Mouse (Mus musculus) CH12.LX (cell line): ENCODE results near the gene Esp36. TPM values are rescaled to one million over a fixed set of nuclear protein-coding genes. Genes with fewer than 3 reads are reported as not detected.

Experiments used
- DNase-seq: peaks from one replicate; pipeline ENCODE4 v3.0.0-alpha.2; 2013; ENCODE audit errors: extremely low read depth
- H3K27ac ChIP-seq: 2 replicates; pipeline ENCODE4 v1.5.1; 2012; ENCODE audit warnings: low read depth, mild to moderate bottlenecking, control low read depth, moderate library complexity; ENCODE audit not compliant: insufficient read depth
- H3K27me3 ChIP-seq: replicated peaks from 2 replicates; pipeline ENCODE3; 2012; ENCODE audit warnings: inconsistent platforms
- H3K36me3 ChIP-seq, 2 experiments: replicated peaks in 1 of 2; 2 replicates each; pipeline versions ENCODE3 to v1.6.1; 2012; ENCODE audit warnings: inconsistent platforms in 1 of 2, low read length in 1 of 2, mild to moderate bottlenecking in 1 of 2, mixed read lengths in 1 of 2, moderate library complexity in 1 of 2; ENCODE audit not compliant: control insufficient read depth in 1 of 2, insufficient read depth in 1 of 2
- H3K4me1 ChIP-seq, 2 experiments: 2 replicates each; pipeline ENCODE4 v1.6.1; 2012; ENCODE audit warnings: inconsistent platforms in 1 of 2, moderate library complexity in 1 of 2; ENCODE audit not compliant: insufficient read depth in 2 of 2, control insufficient read depth in 1 of 2
- H3K4me2 ChIP-seq: 2 replicates; pipeline ENCODE4 v1.6.1; 2012; ENCODE audit warnings: low read depth, mild to moderate bottlenecking, control low read depth; ENCODE audit not compliant: poor library complexity, insufficient read depth, severe bottlenecking
- H3K4me3 ChIP-seq, 3 experiments: fragments of 150-350 bp in 1 of 3; sonication (generic) in 1 of 3; replicated peaks in 1 of 3; 2 replicates each; pipeline versions ENCODE3 to v1.5.1; 2011 to 2012; ENCODE audit warnings: low read depth in 2 of 3, low read length in 2 of 3, mild to moderate bottlenecking in 2 of 3, moderate library complexity in 2 of 3, control low read depth in 1 of 3, improper control_type of control experiment in 1 of 3, inconsistent platforms in 1 of 3, mixed read lengths in 1 of 3; ENCODE audit not compliant: poor library complexity in 1 of 3
- H3K79me2 ChIP-seq: replicated peaks from 2 replicates; pipeline ENCODE4 v1.6.1; 2012; ENCODE audit warnings: mild to moderate bottlenecking, moderate library complexity; ENCODE audit not compliant: control insufficient read depth, poor library complexity, insufficient read depth, severe bottlenecking; ENCODE audit errors: extremely low read depth
- H3K9ac ChIP-seq: 2 replicates; pipeline ENCODE4 v1.6.1; 2012; ENCODE audit warnings: low read depth, mild to moderate bottlenecking, control low read depth, moderate library complexity; ENCODE audit not compliant: insufficient read depth
- H3K9me3 ChIP-seq: replicated peaks from 2 replicates; pipeline ENCODE3; 2012; ENCODE audit warnings: low read length, inconsistent platforms, mixed read lengths
- BHLHE40 ChIP-seq: IDR thresholded peaks from 2 replicates; pipeline ENCODE4 v1.6.1; 2011; ENCODE audit warnings: mild to moderate bottlenecking, low read depth, low read length, improper control_type of control experiment
- CHD1 ChIP-seq: IDR thresholded peaks from 2 replicates; pipeline ENCODE4 v1.6.1; 2012; ENCODE audit warnings: low read depth, low read length, improper control_type of control experiment, inconsistent platforms
- CHD2 ChIP-seq: IDR thresholded peaks from 2 replicates; pipeline ENCODE4 v1.6.1; 2011; ENCODE audit warnings: low read length, improper control_type of control experiment
- E2F4 ChIP-seq: IDR thresholded peaks from 2 replicates; pipeline ENCODE4 v1.6.1; 2011; ENCODE audit warnings: low read depth, low read length, improper control_type of control experiment; ENCODE audit not compliant: insufficient replicate concordance
- ETS1 ChIP-seq: conservative IDR thresholded peaks from 2 replicates; pipeline ENCODE4 v1.6.1; 2012; ENCODE audit warnings: low read depth, mild to moderate bottlenecking, inconsistent platforms, low read length, improper control_type of control experiment, moderate library complexity
- GABPA ChIP-seq: IDR thresholded peaks from 2 replicates; pipeline ENCODE4 v1.6.1; 2012; ENCODE audit warnings: low read depth, low read length, improper control_type of control experiment, inconsistent platforms; ENCODE audit not compliant: insufficient replicate concordance
- HCFC1 ChIP-seq: IDR thresholded peaks from 2 replicates; pipeline ENCODE4 v1.6.1; 2012; ENCODE audit warnings: low read depth, mild to moderate bottlenecking, inconsistent platforms, low read length, improper control_type of control experiment
- IRF4 ChIP-seq: IDR thresholded peaks from 2 replicates; pipeline ENCODE4 v1.6.1; 2014; ENCODE audit warnings: low read depth, mild to moderate bottlenecking, inconsistent platforms, low read length, improper control_type of control experiment
- JUN ChIP-seq: IDR thresholded peaks from 2 replicates; pipeline ENCODE4 v1.6.1; 2011; ENCODE audit warnings: low read depth, mild to moderate bottlenecking, low read length, improper control_type of control experiment, moderate library complexity; ENCODE audit not compliant: insufficient read depth
- JUND ChIP-seq: conservative IDR thresholded peaks from 2 replicates; pipeline ENCODE4 v1.6.1; 2011; ENCODE audit warnings: low read depth, low read length, improper control_type of control experiment
- MAZ ChIP-seq: IDR thresholded peaks from 2 replicates; pipeline ENCODE4 v1.6.1; 2012; ENCODE audit warnings: low read depth, mild to moderate bottlenecking, inconsistent platforms, low read length, improper control_type of control experiment, moderate library complexity
- MEF2A ChIP-seq: IDR thresholded peaks from 2 replicates; pipeline ENCODE4 v1.6.1; 2014; ENCODE audit warnings: low read depth, mild to moderate bottlenecking, inconsistent platforms, low read length, improper control_type of control experiment, borderline replicate concordance
- MXI1 ChIP-seq: IDR thresholded peaks from 2 replicates; pipeline ENCODE4 v1.6.1; 2011; ENCODE audit warnings: mild to moderate bottlenecking, low read depth, low read length, improper control_type of control experiment
- NELFE ChIP-seq: IDR thresholded peaks from 2 replicates; pipeline ENCODE4 v1.6.1; 2011; ENCODE audit warnings: low read depth, low read length, improper control_type of control experiment
- NRF1 ChIP-seq: IDR thresholded peaks from 2 replicates; pipeline ENCODE4 v1.6.1; 2014; ENCODE audit warnings: low read depth, mild to moderate bottlenecking, inconsistent platforms, low read length, improper control_type of control experiment, moderate library complexity
- PAX5 ChIP-seq: IDR thresholded peaks from 2 replicates; pipeline ENCODE4 v1.6.1; 2012; ENCODE audit warnings: low read length, inconsistent platforms, mixed read lengths
- POLR2AphosphoS2 ChIP-seq: IDR thresholded peaks from 2 replicates; pipeline ENCODE4 v1.6.1; 2011; ENCODE audit warnings: low read depth, low read length, improper control_type of control experiment
- RAD21 ChIP-seq: IDR thresholded peaks from 2 replicates; pipeline ENCODE4 v1.6.1; 2011; ENCODE audit warnings: low read depth, mild to moderate bottlenecking, low read length, improper control_type of control experiment, moderate library complexity
- SMC3 ChIP-seq: IDR thresholded peaks from 2 replicates; pipeline ENCODE4 v1.6.1; 2011; ENCODE audit warnings: low read depth, low read length, improper control_type of control experiment
- TBP ChIP-seq: conservative IDR thresholded peaks from 2 replicates; pipeline ENCODE4 v1.6.1; 2011; ENCODE audit warnings: low read depth, low read length, improper control_type of control experiment
- TCF12 ChIP-seq: IDR thresholded peaks from 2 replicates; pipeline ENCODE4 v1.6.1; 2014; ENCODE audit warnings: low read depth, mild to moderate bottlenecking, inconsistent platforms, low read length, improper control_type of control experiment
- UBTF ChIP-seq: IDR thresholded peaks from 2 replicates; pipeline ENCODE4 v1.6.1; 2012; ENCODE audit warnings: low read depth, mild to moderate bottlenecking, inconsistent platforms, low read length, improper control_type of control experiment, moderate library complexity
- USF1 ChIP-seq: IDR thresholded peaks from 2 replicates; pipeline ENCODE4 v1.6.1; 2014; ENCODE audit warnings: low read depth, mild to moderate bottlenecking, inconsistent platforms, low read length, improper control_type of control experiment
- USF2 ChIP-seq: conservative IDR thresholded peaks from 2 replicates; pipeline ENCODE4 v1.6.1; 2011; ENCODE audit warnings: low read depth, low read length, improper control_type of control experiment
- ZC3H11A ChIP-seq: IDR thresholded peaks from 2 replicates; pipeline ENCODE4 v1.6.1; 2012; ENCODE audit warnings: low read depth, mild to moderate bottlenecking, inconsistent platforms, low read length, improper control_type of control experiment
- ZKSCAN1 ChIP-seq: IDR thresholded peaks from 2 replicates; pipeline ENCODE4 v1.6.1; 2012; ENCODE audit warnings: low read depth, inconsistent platforms, low read length, improper control_type of control experiment, borderline replicate concordance
- ZMIZ1 ChIP-seq: IDR thresholded peaks from 2 replicates; pipeline ENCODE4 v1.6.1; 2012; ENCODE audit warnings: low read depth, mild to moderate bottlenecking, inconsistent platforms, low read length, improper control_type of control experiment
- dilution Hi-C: fragments of 300-500 bp; cut with MboI; formaldehyde crosslinking; loops from 2 replicates; pipeline ENCODE4 v1.14.3; 2020; ENCODE audit warnings: low sequenced_read_pairs; ENCODE audit not compliant: extremely low pct_unique_long_range_greater_than_20kb, extremely low pct_ligation_motif_present
- in situ Hi-C: fragments of 300-500 bp; cut with MboI; formaldehyde crosslinking; loops from 3 replicates; pipeline ENCODE4 v1.14.3; 2019; ENCODE audit warnings: low sequenced_read_pairs, low pct_ligation_motif_present, low pct_unique_long_range_greater_than_20kb, mixed read lengths
- polyA plus RNA-seq: library from polyadenylated mRNA; unstranded; fragments of >175 nt; gene quantifications from 2 replicates; pipeline ENCODE4 v1.2.1, GENCODE M21; 2012; ENCODE audit warnings: low read depth; ENCODE audit not compliant: insufficient read length
- total RNA-seq, 2 experiments: library from RNA; depleted of rRNA; stranded (reverse); fragments of 300-350 nt in 1 of 2; fragments of >200 nt in 1 of 2; gene quantifications; 2 replicates each; pipeline ENCODE4 v1.2.3; 2012 to 2014

The Esp36 gene
- total and polyA plus RNA-seq, 3 experiments = not detected

DNA sequence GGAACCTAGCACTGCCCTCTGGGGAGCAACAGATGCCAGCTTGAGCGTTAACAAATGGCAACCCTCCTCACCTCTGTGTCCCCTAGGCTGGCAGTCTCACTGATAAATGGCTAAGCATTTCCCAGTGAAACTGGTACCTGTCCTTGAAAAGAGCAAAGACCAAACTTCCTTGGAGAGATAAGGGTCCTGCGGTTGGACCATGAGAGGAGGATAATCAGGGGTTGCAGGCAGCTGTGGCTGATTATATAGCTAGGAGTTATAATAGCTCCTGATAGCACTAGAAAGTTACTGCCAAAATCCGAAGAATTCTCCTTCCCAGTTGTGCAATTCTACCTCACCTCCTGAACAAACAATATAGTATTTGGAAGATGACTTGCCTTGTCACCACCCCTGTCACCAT, 13.8 kb downstream of the Esp36 start:
- dilution Hi-C loops = no loop called here
- Histone ChIP-seq H3K9ac (no peak overlapping the region), H3K79me2 (no peaks in the 10 kb centered on the region)
- no peak for DNase-seq
- TF ChIP-seq USF2 (no peak), CHD1 (no peak), RAD21 (no peak), PAX5 (no peak), MEF2A (no peak), NRF1 (no peak), NELFE (no peak), UBTF (no peak), HCFC1 (no peak), IRF4 (no peak), ZMIZ1 (no peak), SMC3 (no peak), ETS1 (no peak), BHLHE40 (no peak), ZC3H11A (no peak), JUN (no peak), JUND (no peak), USF1 (no peak), CHD2 (no peak), MXI1 (no peak)
- TF ChIP-seq, all 38 proteins: peak for 0
- Histone ChIP-seq H3K4me1 (no peaks in the 10 kb centered on the region), H3K27me3 (no peaks in the 10 kb centered on the region), H3K4me2 (no peak overlapping the region), H3K36me3 (no peaks in the 10 kb centered on the region), H3K4me3 (no peak overlapping the region), H3K9me3 (peaks cover 18% of the 10 kb centered on the region), H3K27ac (no peak overlapping the region)
- in situ Hi-C loops = no loop called here

DNA sequence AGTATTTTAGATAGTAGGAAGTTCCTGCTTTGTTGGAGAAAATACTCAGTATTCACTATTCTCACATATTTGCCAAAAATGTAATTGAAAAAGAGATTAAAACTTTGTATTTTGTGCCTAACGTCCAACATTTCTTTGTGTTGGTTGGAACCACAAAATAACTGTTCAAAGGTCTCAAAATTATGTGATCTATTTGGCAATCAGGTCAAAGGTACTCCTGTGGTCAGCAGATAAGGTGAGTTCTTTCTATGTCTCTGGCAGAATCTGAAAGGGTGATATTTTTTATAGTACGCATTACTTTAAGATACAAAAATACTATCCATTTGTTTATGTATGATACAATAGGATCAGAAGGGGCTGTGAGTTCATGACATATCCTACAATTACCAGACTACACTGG, 28.2 kb downstream of the Esp36 start:
- DNase-seq = no peak
- Histone ChIP-seq H3K27me3 (no peaks in the 10 kb centered on the region), H3K4me2 (no peak overlapping the region), H3K9me3 (peaks cover 3% of the 10 kb centered on the region), H3K9ac (no peak overlapping the region), H3K36me3 (no peaks in the 10 kb centered on the region), H3K4me1 (no peaks in the 10 kb centered on the region), H3K27ac (no peak overlapping the region), H3K79me2 (no peaks in the 10 kb centered on the region), H3K4me3 (no peak overlapping the region)
- dilution Hi-C loops = no loop called here
- no peak for TF ChIP-seq CHD2
- TF ChIP-seq ZC3H11A = no peak
- TF ChIP-seq NRF1 = no peak
- no peak for TF ChIP-seq GABPA
- no peak for TF ChIP-seq TBP
- no peak for TF ChIP-seq RAD21
- no peak for TF ChIP-seq TCF12
- no peak for TF ChIP-seq JUND
- no peak for TF ChIP-seq MAZ
- no peak for TF ChIP-seq POLR2AphosphoS2
- no peak for TF ChIP-seq ZKSCAN1
- no peak for TF ChIP-seq E2F4
- no peak for TF ChIP-seq PAX5
- no peak for TF ChIP-seq MEF2A
- TF ChIP-seq UBTF = no peak
- in situ Hi-C loops = no loop called here
